ENCODE assay signal across 9 mouse cellular contexts in genomic region chr2:113469096-113469883, GRCm38 (mm10).
DNase-seq lines count a peak whose midpoint lies in the region; ATAC-seq and TF ChIP-seq lines count a peak whose summit lies in the region.
"Had no signal": no experiment of that assay in that cellular context is flagged by ENCODE, and none has a peak within 500 bp of the region (broad histone marks: within the 10 kb centered on the region; RNA-seq: fewer than 3 reads in every experiment).

No protein-coding gene starts in this region.

- no peak for ATAC-seq in hindbrain, embryonic 14.5 days (ENCODE audit: low FRiP score)
- ATAC-seq in hindbrain, embryonic 13.5 days (ENCODE audit: low FRiP score) = no peak
- ATAC-seq in megakaryocyte-erythroid progenitor cell, adult 5-6 weeks (replicated peaks; ENCODE audit: low FRiP score, low TSS enrichment, poor library complexity, severe bottlenecking) = no peak

- H3K36me3 ChIP-seq in hindbrain, embryonic 14.5 days (replicated peaks; ENCODE audit: control insufficient read depth, insufficient read depth) = no peaks in the 10 kb centered on the region
- H3K36me3 ChIP-seq in hindbrain, embryonic 13.5 days = no peaks in the 10 kb centered on the region
- no peaks in the 10 kb centered on the region for H3K36me3 ChIP-seq in thymus, adult 2 months (ENCODE audit: control insufficient read depth, insufficient read depth, low read length)
- H3K36me3 ChIP-seq: limb, embryonic 13.5 days had no signal

- H3K27ac ChIP-seq in hindbrain, embryonic 14.5 days = no peak overlapping the region
- no peak overlapping the region for H3K27ac ChIP-seq in hindbrain, embryonic 13.5 days
- H3K27ac ChIP-seq in thymus, adult 2 months (ENCODE audit: control insufficient read depth, insufficient read depth, low read length) = no peak overlapping the region
- H3K27ac ChIP-seq: limb, embryonic 13.5 days had no signal

- peak; percentile 76 for DNase-seq in hindbrain, embryonic 14.5 days (ENCODE audit: low spot score)
- peak; percentile 12 for DNase-seq in thymus, postnatal 4 days
- DNase-seq in thymus, adult 2 months = no peak
- peak; percentile 75 for DNase-seq in embryo, embryonic 10.5 days (ENCODE audit: low spot score)
- DNase-seq in kidney, postnatal 36 days = peak; percentile 40 to 52
- DNase-seq in testis, postnatal 10 days (ENCODE audit: low spot score) = no peak

- H3K9me3 ChIP-seq in hindbrain, embryonic 14.5 days (ENCODE audit: control insufficient read depth, low read length) = no peaks in the 10 kb centered on the region
- no peaks in the 10 kb centered on the region for H3K9me3 ChIP-seq in hindbrain, embryonic 13.5 days
- H3K9me3 ChIP-seq: limb, embryonic 13.5 days had no signal

- 44% methylated on average over 3 of the region's 3 CpGs for WGBS in hindbrain, embryonic 14.5 days
- WGBS in hindbrain, embryonic 13.5 days = 44% methylated on average over 3 of the region's 3 CpGs
- 42% methylated on average over 3 of the region's 3 CpGs for WGBS in thymus, adult 2 months

- TF ChIP-seq CTCF in thymus, adult 2 months (IDR thresholded peaks at IDR 0.05; ENCODE audit: borderline replicate concordance, control insufficient read depth, extremely low read depth, insufficient read depth, low read length, poor library complexity) = no peak

- no peak overlapping the region for H3K4me2 ChIP-seq in hindbrain, embryonic 14.5 days (replicated peaks)
- no peak overlapping the region for H3K4me2 ChIP-seq in hindbrain, embryonic 13.5 days
- H3K4me2 ChIP-seq: limb, embryonic 13.5 days had no signal

- no peak overlapping the region for H3K9ac ChIP-seq in hindbrain, embryonic 14.5 days
- H3K9ac ChIP-seq in hindbrain, embryonic 13.5 days = no peak overlapping the region
- H3K9ac ChIP-seq: limb, embryonic 13.5 days had no signal

- H3K27me3 ChIP-seq in hindbrain, embryonic 14.5 days (ENCODE audit: control insufficient read depth, insufficient read depth, low read length) = no peaks in the 10 kb centered on the region
- no peaks in the 10 kb centered on the region for H3K27me3 ChIP-seq in hindbrain, embryonic 13.5 days
- H3K27me3 ChIP-seq in thymus, adult 2 months (ENCODE audit: control insufficient read depth, insufficient read depth, low read length) = no peaks in the 10 kb centered on the region
- H3K27me3 ChIP-seq: limb, embryonic 13.5 days had no signal

- no peak overlapping the region for H3K4me3 ChIP-seq in hindbrain, embryonic 14.5 days (replicated peaks; ENCODE audit: low read length)
- H3K4me3 ChIP-seq in hindbrain, embryonic 13.5 days = no peak overlapping the region
- H3K4me3 ChIP-seq in thymus, adult 2 months (ENCODE audit: control insufficient read depth, insufficient read depth, low read length) = no peak overlapping the region
- H3K4me3 ChIP-seq: limb, embryonic 13.5 days had no signal

- no peaks in the 10 kb centered on the region for H3K4me1 ChIP-seq in hindbrain, embryonic 14.5 days (replicated peaks; ENCODE audit: control insufficient read depth, insufficient read depth, low read length)
- H3K4me1 ChIP-seq in hindbrain, embryonic 13.5 days (replicated peaks) = no peaks in the 10 kb centered on the region
- no peaks in the 10 kb centered on the region for H3K4me1 ChIP-seq in thymus, adult 2 months (replicated peaks; ENCODE audit: control insufficient read depth, insufficient read depth, low read length)

- no peak for TF ChIP-seq POLR2A in thymus, adult 2 months (IDR thresholded peaks at IDR 0.05; ENCODE audit: control insufficient read depth, extremely low read depth, insufficient read depth, low read length, poor library complexity)

Comparison
In these comparisons a context has a peak if more than half of its experiments do, and no peak if none do; other contexts are left out.
1. DNase-seq: peak in hindbrain, embryonic 14.5 days (single experiment), thymus, postnatal 4 days (single experiment), embryo, embryonic 10.5 days (single experiment) and kidney, postnatal 36 days (2 of 2); none in thymus, adult 2 months (single experiment) and testis, postnatal 10 days (single experiment).